Mouse (Mus musculus): ENCODE data around the gene Igsf23. TPM values are rescaled to one million over a fixed set of nuclear protein-coding genes. Genes with fewer than 3 reads are reported as not detected.
A peak's percentile ranks its signal among the peaks of the same experiment; 100 is the strongest.
"Not testable (repeated sequence)": the region's sequence is repeated elsewhere in the genome, so short reads cannot be mapped to it uniquely, and the experiment has no call there.

The Igsf23 gene
- not detected in 2 replicates for polyA plus RNA-seq (2014; fragmentation: Nextera tagmentation; extraction: Ambion mirVana)

- DNase-seq (ENCODE audit: low spot score): no peak
- Histone ChIP-seq H3K9ac (replicated peaks; ENCODE audit: low read length) (no peak within 1 kb of the TSS), H3K4me2 (ENCODE audit: low read depth, low read length) (no peak within 1 kb of the TSS), H3K4me3 (ENCODE audit: low read depth, low read length) (no peak within 1 kb of the TSS), H3K27ac (replicated peaks; ENCODE audit: low read depth, low read length) (no peak within 1 kb of the TSS), H3K9me3 (replicated peaks; ENCODE audit: control insufficient read depth, low read length) (no peaks in the 10 kb centered on the region), H3K27me3 (ENCODE audit: control insufficient read depth, insufficient read depth, low read length) (no peaks in the 10 kb centered on the region), H3K4me1 (ENCODE audit: control insufficient read depth, insufficient read depth, low read length) (no peaks in the 10 kb centered on the region), H3K36me3 (replicated peaks; ENCODE audit: control insufficient read depth, insufficient read depth, low read depth, low read length) (no peaks in the 10 kb centered on the region)
- ATAC-seq (replicated peaks; ENCODE audit: insufficient number of reproducible peaks, low FRiP score, low TSS enrichment, low read depth): peak; percentile 46; the same call in 1 of the 2 replicates
- WGBS: 49% methylated on average over 9 of the region's 9 CpGs
These were observed at the start of gene Igsf23 for GRCm38 (mm10) chr7:19950589-19950988. Gene Igsf23 (minus strand): TSS chr7:19950756.

- H3K27ac ChIP-seq (replicated peaks; ENCODE audit: low read depth, low read length); H3K9ac ChIP-seq (replicated peaks; ENCODE audit: low read length); H3K4me3 ChIP-seq (ENCODE audit: low read depth, low read length); H3K36me3 ChIP-seq (replicated peaks; ENCODE audit: control insufficient read depth, insufficient read depth, low read depth, low read length); ATAC-seq (replicated peaks; ENCODE audit: insufficient number of reproducible peaks, low FRiP score, low TSS enrichment, low read depth); DNase-seq (ENCODE audit: low spot score); H3K27me3 ChIP-seq (ENCODE audit: control insufficient read depth, insufficient read depth, low read length); H3K4me2 ChIP-seq (ENCODE audit: low read depth, low read length); H3K9me3 ChIP-seq (replicated peaks; ENCODE audit: control insufficient read depth, low read length); H3K4me1 ChIP-seq (ENCODE audit: control insufficient read depth, insufficient read depth, low read length): not testable (repeated sequence)
- 65% methylated on average over 3 of the region's 3 CpGs for whole genome bisulfite sequencing
These were observed 46.2 kb upstream of the Igsf23 start for GRCm38 (mm10) chr7:19996721-19997120.

GRCm38 (mm10) chr7:19991165-19991564 is 40.6 kb upstream of the Igsf23 start, which contains the start of gene Nlrp9b:
Gene Nlrp9b (plus strand): TSS chr7:19991465.
- H3K9me3 ChIP-seq (replicated peaks; ENCODE audit: control insufficient read depth, low read length); ATAC-seq (replicated peaks; ENCODE audit: insufficient number of reproducible peaks, low FRiP score, low TSS enrichment, low read depth); H3K4me1 ChIP-seq (ENCODE audit: control insufficient read depth, insufficient read depth, low read length); DNase-seq (ENCODE audit: low spot score); H3K27me3 ChIP-seq (ENCODE audit: control insufficient read depth, insufficient read depth, low read length); H3K4me3 ChIP-seq (ENCODE audit: low read depth, low read length); H3K4me2 ChIP-seq (ENCODE audit: low read depth, low read length); H3K36me3 ChIP-seq (replicated peaks; ENCODE audit: control insufficient read depth, insufficient read depth, low read depth, low read length); H3K9ac ChIP-seq (replicated peaks; ENCODE audit: low read length); H3K27ac ChIP-seq (replicated peaks; ENCODE audit: low read depth, low read length): not testable (repeated sequence)
- WGBS: 64% methylated on average over 7 of the region's 8 CpGs

GRCm38 (mm10) chr7:19971516-19971915 is 21.0 kb upstream of the Igsf23 start:
- Histone ChIP-seq H3K4me3 (ENCODE audit: low read depth, low read length) (no peak overlapping the region), H3K36me3 (replicated peaks; ENCODE audit: control insufficient read depth, insufficient read depth, low read depth, low read length) (no peaks in the 10 kb centered on the region), H3K27me3 (ENCODE audit: control insufficient read depth, insufficient read depth, low read length) (no peaks in the 10 kb centered on the region), H3K9me3 (replicated peaks; ENCODE audit: control insufficient read depth, low read length) (0 out of 2 replicates have a peak, but pooled peaks cover 6% of the 10 kb centered on the region), H3K4me2 (ENCODE audit: low read depth, low read length) (no peak overlapping the region), H3K9ac (replicated peaks; ENCODE audit: low read length) (no peak overlapping the region), H3K27ac (replicated peaks; ENCODE audit: low read depth, low read length) (no peak overlapping the region), H3K4me1 (ENCODE audit: control insufficient read depth, insufficient read depth, low read length) (no peaks in the 10 kb centered on the region)
- 94% methylated on average over 4 of the region's 4 CpGs for WGBS
- no peak for DNase-seq (ENCODE audit: low spot score)
- no peak for ATAC-seq (replicated peaks; ENCODE audit: insufficient number of reproducible peaks, low FRiP score, low TSS enrichment, low read depth)

- no peak for DNase-seq (ENCODE audit: low spot score)
- Histone ChIP-seq H3K27me3 (ENCODE audit: control insufficient read depth, insufficient read depth, low read length) (no peaks in the 10 kb centered on the region), H3K4me1 (ENCODE audit: control insufficient read depth, insufficient read depth, low read length) (no peaks in the 10 kb centered on the region), H3K9ac (replicated peaks; ENCODE audit: low read length) (no peak overlapping the region), H3K9me3 (replicated peaks; ENCODE audit: control insufficient read depth, low read length) (0 out of 2 replicates have a peak, but pooled peaks cover 6% of the 10 kb centered on the region), H3K36me3 (replicated peaks; ENCODE audit: control insufficient read depth, insufficient read depth, low read depth, low read length) (no peaks in the 10 kb centered on the region), H3K4me3 (ENCODE audit: low read depth, low read length) (no peak overlapping the region), H3K4me2 (ENCODE audit: low read depth, low read length) (no peak overlapping the region), H3K27ac (replicated peaks; ENCODE audit: low read depth, low read length) (no peak overlapping the region)
- no peak for ATAC-seq (replicated peaks; ENCODE audit: insufficient number of reproducible peaks, low FRiP score, low TSS enrichment, low read depth)
- WGBS: 84% methylated on average over 8 of the region's 8 CpGs
These were observed 19.6 kb upstream of the Igsf23 start for GRCm38 (mm10) chr7:19970196-19970595.

- 88% methylated on average over 4 of the region's 4 CpGs for WGBS
- DNase-seq (ENCODE audit: low spot score) (no peak), ATAC-seq (replicated peaks; ENCODE audit: insufficient number of reproducible peaks, low FRiP score, low TSS enrichment, low read depth) (no peak)
- H3K9ac ChIP-seq (replicated peaks; ENCODE audit: low read length): no peak overlapping the region
- H3K36me3 ChIP-seq (replicated peaks; ENCODE audit: control insufficient read depth, insufficient read depth, low read depth, low read length): no peaks in the 10 kb centered on the region
- no peaks in the 10 kb centered on the region for H3K4me1 ChIP-seq (ENCODE audit: control insufficient read depth, insufficient read depth, low read length)
- no peaks in the 10 kb centered on the region for H3K27me3 ChIP-seq (ENCODE audit: control insufficient read depth, insufficient read depth, low read length)
- no peak overlapping the region for H3K27ac ChIP-seq (replicated peaks; ENCODE audit: low read depth, low read length)
- no peak overlapping the region for H3K4me3 ChIP-seq (ENCODE audit: low read depth, low read length)
- 0 out of 2 replicates have a peak, but pooled peaks cover 6% of the 10 kb centered on the region for H3K9me3 ChIP-seq (replicated peaks; ENCODE audit: control insufficient read depth, low read length)
- H3K4me2 ChIP-seq (ENCODE audit: low read depth, low read length): no peak overlapping the region
These were observed 19.1 kb upstream of the Igsf23 start for GRCm38 (mm10) chr7:19969541-19970090.

GRCm38 (mm10) chr7:19969106-19969505 is 18.6 kb upstream of the Igsf23 start:
- no peaks in the 10 kb centered on the region for H3K27me3 ChIP-seq (ENCODE audit: control insufficient read depth, insufficient read depth, low read length)
- no peaks in the 10 kb centered on the region for H3K36me3 ChIP-seq (replicated peaks; ENCODE audit: control insufficient read depth, insufficient read depth, low read depth, low read length)
- 73% methylated on average over 3 of the region's 3 CpGs for WGBS
- no peak overlapping the region for H3K4me3 ChIP-seq (ENCODE audit: low read depth, low read length)
- no peak overlapping the region for H3K27ac ChIP-seq (replicated peaks; ENCODE audit: low read depth, low read length)
- DNase-seq (ENCODE audit: low spot score) (no peak), ATAC-seq (replicated peaks; ENCODE audit: insufficient number of reproducible peaks, low FRiP score, low TSS enrichment, low read depth) (no peak)
- H3K9ac ChIP-seq (replicated peaks; ENCODE audit: low read length): no peak overlapping the region
- H3K4me1 ChIP-seq (ENCODE audit: control insufficient read depth, insufficient read depth, low read length): no peaks in the 10 kb centered on the region
- no peak overlapping the region for H3K4me2 ChIP-seq (ENCODE audit: low read depth, low read length)
- H3K9me3 ChIP-seq (replicated peaks; ENCODE audit: control insufficient read depth, low read length): 0 out of 2 replicates have a peak, but pooled peaks cover 6% of the 10 kb centered on the region

GRCm38 (mm10) chr7:19964985-19965579 is 14.5 kb upstream of the Igsf23 start, which contains the start of gene Ceacam20:
Gene Ceacam20 (plus strand): TSS chr7:19965412.
- ATAC-seq (replicated peaks; ENCODE audit: insufficient number of reproducible peaks, low FRiP score, low TSS enrichment, low read depth) (no peak), DNase-seq (ENCODE audit: low spot score) (no peak)
- H3K4me2 ChIP-seq (ENCODE audit: low read depth, low read length): no peak within 1 kb of the TSS

More at GRCm38 (mm10) chr7:19964985-19965579, 14.5 kb upstream of the Igsf23 start, which contains the start of gene Ceacam20:
- Histone ChIP-seq H3K27ac (replicated peaks; ENCODE audit: low read depth, low read length) (no peak within 1 kb of the TSS), H3K27me3 (ENCODE audit: control insufficient read depth, insufficient read depth, low read length) (no peaks in the 10 kb centered on the region), H3K36me3 (replicated peaks; ENCODE audit: control insufficient read depth, insufficient read depth, low read depth, low read length) (no peaks in the 10 kb centered on the region), H3K9me3 (replicated peaks; ENCODE audit: control insufficient read depth, low read length) (0 out of 2 replicates have a peak, but pooled peaks cover 1% of the 10 kb centered on the region), H3K4me1 (ENCODE audit: control insufficient read depth, insufficient read depth, low read length) (no peaks in the 10 kb centered on the region), H3K4me3 (ENCODE audit: low read depth, low read length) (no peak within 1 kb of the TSS), H3K9ac (replicated peaks; ENCODE audit: low read length) (no peak within 1 kb of the TSS)
- 80% methylated on average over 7 of the region's 7 CpGs for WGBS
